Mouse (Mus musculus): ENCODE results near the gene Coq5.

The Coq5 gene

DNA sequence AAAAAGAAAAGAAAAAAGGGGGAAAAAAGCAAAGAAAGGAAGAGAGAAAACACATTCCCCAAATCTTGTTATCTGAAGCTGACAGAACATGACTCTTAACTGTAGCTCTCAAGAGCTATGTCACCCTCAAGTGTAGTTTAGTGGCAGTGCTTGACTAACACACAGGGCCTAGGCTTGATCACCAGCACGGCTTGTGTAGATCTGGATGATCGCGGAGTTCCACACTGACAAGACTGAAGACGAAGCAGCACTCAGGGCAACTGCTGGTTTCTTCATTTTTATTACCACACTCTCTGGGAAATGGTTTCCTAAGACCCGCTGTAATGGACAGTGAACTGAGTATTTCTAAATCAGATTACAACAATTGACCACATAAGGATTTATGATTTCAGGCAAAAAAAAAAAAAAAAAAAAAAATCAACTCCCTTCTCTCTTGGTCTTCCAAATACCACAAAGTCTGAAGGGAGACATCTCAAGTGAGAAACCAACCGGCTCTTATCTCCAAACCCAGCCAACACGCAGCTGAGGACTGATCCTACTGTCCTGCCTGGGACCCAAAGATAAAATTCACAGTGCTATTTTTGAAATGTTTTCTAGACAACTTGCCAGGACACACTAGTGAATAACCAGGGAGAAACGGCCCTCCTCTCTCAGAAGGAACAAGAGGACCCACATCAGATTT is 12.5 kb upstream of the Coq5 start:
- no peak for DNase-seq (ENCODE audit: low read depth, low spot score)

DNA sequence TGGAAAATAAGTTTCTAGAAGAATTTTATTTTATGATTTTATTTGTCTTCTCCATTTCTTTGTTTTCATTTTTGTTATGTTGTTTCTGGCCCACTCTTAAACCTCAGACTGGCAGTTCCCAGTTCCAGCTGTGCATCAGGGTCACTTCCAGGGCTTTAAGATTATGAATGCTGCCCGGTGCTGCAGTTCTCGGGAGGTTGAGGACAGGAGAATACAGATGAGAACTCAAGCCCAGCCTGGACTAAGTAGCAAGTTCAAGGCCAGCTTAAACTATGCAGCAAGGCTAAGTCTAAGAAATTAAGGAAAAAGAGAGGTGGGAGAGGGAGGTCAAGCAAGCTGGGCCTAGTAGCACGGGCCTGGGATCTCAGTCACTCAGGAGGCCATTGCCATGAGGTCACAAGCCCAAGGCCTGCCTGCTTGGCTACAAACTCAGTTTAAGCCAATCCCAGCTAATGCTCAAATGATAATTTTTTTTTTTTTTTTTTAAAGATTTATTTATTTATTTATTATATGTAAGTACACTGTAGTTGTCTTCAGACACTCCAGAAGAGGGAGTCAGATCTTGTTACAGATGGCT is 11.9 kb upstream of the Coq5 start:
- no peak for DNase-seq (ENCODE audit: low read depth, low spot score)

DNA sequence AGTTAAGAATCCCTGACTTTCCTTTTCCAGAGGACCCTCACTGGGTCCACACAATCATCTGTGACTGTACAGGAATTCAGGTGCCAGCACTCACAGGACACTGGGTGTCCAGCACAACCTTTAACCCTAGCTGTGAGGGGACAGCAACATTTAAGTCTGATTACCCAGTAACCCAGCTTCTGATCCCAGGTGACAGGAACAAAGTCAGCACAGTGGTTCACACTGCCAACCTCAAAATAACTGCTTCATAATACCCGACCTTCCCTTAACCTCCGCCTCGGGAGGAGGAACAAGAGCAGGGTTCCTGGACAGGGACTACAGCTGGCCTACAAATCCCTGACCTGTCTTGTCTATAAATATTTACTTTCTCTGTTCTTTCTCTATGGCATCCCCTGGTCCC is 11.2 kb upstream of the Coq5 start:
- DNase-seq (ENCODE audit: low read depth, low spot score) = no peak

DNA sequence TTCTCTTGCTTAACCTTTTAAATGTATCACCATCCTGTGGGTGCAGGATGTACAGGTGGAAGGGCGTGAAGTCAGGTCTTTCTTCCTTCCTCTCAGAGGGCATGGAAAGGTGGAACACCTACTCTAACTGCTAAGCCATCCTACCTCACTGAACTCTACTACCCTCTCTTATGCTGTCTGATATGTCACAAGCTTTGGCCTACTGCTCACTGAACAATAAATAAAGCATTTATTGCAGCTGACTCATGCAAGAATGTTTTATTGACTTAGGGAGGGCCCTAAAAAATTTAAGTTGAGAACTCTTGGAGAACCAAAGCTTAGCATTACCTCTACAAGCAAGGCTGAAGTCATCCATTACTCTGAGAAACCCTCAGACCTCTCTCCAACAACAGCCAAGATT is 9.5 kb upstream of the Coq5 start:
- DNase-seq (ENCODE audit: low read depth, low spot score) = no peak

DNA sequence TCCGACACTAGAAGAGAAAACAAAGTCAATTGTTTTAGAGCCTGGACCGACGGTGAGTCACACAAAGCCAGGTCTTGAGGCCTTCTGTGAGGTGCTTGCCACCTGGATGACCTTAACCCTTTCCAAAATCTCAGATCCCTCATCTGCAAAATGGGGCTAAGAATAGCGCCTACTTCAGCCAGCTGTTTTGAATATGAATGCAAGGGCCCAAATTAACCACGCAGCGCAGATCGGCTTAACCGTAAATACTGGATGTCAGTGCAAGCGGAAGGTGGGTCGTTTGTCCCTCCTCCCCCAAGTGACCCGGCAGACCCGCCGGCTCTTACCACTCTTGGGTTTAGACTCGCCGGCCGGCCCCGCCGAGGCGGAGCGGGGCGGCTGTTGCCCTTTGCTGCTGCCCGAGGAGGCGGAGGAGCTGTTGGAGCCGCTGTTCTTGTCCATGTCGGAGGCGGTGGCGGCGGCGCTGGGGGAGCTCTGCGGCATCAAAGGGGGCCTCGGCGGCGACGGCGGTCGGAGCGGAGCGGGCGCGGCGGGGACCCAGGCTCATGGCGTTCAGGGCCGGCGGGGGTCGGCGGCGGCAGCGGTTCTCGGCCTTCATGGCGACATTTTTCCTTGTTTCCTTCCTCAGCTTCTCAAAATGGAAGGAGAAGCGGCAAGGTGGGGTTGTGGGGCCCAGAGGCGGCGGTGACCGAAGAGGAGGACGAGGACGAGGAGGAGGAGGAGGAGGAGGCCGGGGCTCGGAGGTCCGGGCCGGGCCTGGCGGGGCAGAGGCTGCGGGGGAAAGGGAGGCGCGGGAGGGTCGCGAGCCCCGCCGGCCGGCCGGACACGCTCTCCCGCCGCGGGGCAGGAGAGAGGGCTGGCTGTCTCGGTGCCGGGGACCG is 7.3 kb upstream of the Coq5 start:
- DNase-seq (ENCODE audit: low read depth, low spot score) = peak; percentile 70

DNA sequence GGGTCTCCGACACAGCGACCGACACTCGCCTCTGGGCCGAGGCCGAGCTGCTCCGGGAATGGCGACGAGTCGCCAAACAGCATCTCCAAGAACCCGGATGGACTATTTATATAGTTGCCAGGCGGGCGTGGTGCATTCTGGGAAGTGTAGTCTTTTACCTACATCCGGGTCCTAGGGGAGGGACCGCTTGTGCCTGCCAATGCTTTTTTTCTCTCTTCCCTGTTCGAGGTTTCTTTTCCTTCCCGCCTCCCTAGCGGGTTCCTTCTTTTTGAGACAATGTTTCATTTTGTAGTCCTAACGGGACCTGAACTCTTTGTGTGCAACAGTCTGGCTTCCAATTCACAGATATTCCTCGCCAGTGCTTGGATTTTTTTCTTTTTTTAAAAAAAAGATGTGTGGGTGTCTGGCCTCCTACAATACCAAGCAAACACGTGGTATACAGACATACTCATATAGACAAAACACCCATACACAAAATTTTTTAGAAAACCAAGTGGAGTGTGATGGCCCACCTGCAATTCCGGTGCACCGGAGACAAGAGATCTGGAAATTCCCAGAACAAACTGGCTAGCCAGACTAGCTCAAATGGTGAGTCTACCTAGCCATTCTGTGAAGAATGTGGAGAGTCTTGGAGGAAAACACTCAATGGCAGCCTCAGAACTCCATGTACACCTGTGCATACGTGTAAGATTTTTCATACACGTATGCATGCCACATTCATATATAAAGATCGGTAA is 6.5 kb upstream of the Coq5 start, which contains the start of gene Rnf10:
Rnf10 (minus strand) TSS at position 87 of the 737 bp plus-strand sequence.
- DNase-seq (ENCODE audit: low read depth, low spot score) = peak; percentile 97

DNA sequence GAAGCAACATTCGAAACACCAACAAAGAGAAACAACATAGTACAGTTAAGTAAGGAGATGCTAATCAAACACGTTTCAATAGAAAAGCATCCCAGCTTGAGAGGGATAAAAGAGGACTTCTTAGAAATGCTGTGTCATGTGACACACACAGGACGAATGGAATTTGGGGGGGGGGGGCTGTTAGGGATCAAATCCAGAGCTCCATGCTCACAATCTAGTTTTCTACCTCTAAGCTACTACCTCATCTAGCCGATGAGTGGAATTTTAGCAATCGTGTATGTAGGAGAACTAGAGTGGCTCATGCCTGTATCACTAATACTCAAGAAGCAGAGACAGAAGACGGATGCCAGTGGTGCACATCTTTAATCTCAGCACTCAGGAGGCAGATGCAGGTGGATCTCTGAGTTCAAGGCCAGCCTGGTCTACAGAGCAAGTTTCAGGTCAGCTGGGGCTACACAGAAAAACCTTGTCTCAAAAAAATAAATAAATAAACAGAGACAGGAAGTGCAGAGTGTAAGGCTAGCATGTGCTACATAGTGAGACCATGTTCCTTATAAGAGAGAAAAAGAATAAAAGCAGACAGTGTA is 5.8 kb upstream of the Coq5 start:
- DNase-seq (ENCODE audit: low read depth, low spot score) = peak; percentile 63

DNA sequence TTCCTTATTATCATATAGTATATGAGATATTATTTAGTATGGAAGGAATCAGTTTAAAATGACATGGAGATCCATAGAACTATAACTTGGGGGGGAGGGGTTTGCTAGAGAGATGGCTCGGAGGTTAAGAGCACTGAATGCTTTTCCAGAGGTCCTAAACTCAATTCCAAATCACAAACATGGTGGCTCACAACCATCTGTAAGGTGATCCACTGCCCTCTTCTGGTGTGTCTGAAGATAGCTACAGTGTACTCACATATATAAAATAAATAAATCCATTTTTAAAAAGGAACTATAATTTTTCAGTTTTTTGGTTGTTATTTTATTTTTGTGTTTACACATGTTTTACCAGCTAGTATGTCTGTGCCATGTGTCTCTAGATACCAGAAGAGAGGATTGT is 5.1 kb upstream of the Coq5 start:
- peak; percentile 45 for DNase-seq (ENCODE audit: low read depth, low spot score)

DNA sequence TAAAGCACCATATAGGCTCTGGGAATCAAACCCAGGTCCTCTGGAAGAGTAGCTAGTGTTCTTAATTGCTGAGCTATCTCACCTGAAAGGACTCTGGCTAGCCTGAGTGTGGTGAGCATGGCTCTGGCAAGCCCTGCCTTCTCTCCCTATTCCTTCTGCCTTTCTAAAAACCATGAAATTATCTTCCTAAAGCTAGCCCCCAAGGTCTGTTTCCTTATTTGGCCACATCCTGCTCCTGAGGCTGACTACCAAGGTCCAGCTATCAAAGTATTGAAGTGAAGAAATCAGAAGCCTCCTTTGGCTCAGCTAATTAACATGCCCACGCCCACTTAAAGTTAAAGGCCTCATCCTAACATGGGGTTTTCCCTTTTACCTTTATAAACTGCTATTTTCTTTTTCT is 4.7 kb upstream of the Coq5 start:
- DNase-seq (ENCODE audit: low read depth, low spot score) = peak; percentile 65

DNA sequence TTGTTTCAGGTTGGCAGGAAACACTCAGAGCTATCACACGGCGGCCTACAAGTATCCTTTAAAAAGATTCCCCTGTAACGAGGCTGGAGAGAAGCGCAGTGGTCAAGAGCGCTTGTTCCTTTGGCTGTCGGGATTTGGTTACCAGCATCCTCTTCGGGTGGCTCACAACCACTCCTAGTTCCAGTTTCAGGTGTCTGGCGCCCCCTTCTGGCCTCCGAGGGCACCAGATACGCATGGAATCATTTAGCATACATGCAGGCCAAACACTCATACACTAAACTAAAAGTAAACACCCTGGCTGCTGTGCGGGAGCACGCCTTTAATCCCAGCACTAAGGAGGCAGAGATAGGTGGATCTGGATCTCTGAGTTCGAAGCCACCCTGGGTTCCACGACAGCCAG is 3.5 kb upstream of the Coq5 start:
- peak; percentile 78 for DNase-seq (ENCODE audit: low read depth, low spot score)

DNA sequence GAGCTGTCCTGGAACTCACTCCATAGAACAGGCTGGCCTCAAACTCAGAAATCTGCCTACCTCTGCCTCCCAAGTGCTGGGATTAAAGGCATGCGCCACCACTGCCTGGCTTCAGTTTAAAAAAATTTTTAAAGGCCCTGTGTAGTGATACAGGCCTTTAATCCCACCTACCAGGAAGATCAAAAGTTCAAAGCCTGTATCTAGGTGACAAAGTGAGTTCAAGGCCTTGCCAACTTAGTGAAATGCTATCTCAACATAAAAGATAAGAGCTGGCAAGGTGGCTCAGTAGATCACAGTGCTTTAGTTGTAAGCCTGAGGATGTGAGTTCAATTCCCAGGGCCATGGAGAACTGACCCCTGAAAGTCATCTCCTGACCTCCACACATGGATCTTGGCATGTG is 1.4 kb upstream of the Coq5 start:
- no peak for DNase-seq (ENCODE audit: low read depth, low spot score)

DNA sequence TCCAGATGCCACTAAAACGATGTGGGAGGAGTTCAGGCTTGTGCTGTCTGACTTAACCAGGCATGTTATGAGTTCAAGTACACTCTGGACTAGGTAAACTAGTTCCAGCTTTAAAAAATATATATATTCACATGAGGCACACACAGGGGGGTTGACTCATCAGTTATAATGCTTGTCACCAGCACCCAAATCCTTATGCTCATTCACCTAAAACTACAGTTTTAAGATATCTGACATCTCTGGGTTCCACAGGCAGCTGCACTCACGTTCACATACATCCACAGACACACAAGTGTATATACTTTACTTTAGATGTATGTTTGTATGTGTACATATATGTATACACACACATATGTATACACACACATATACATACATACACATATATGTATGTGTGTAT is 681 bp upstream of the Coq5 start:
- DNase-seq (ENCODE audit: low read depth, low spot score) = no peak

DNA sequence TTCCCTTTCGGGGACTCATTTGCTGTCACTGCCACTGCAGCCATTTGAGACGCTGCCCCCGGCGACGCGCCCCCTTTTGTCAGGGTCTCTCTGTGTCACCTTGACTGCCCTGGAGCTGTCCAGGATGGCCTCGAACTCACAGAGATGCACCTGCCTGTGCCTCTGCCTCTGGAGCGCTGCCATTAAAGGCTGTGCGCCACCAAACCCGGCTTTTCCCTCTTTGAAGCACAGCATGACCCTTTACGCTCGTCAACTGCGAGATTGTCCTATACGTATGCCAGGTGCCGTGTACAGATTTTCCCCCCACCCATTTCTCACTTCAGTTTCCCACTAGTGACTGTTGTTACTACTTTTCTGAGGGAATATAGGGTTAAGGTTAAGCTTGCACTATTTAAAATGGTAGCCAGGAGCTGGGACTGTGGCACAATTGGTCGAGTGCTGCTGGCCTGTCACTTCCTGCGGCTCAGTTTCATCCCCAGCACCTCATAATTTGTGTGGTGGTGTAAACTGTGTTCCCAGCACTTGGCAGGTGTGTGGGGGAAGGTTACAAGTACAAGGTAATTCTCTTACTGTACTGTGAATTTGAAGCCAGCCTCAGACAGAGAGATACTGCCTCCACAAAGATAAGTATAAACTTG is 703 bp downstream of the Coq5 start:
- DNase-seq (ENCODE audit: low read depth, low spot score) = peak; percentile 76

DNA sequence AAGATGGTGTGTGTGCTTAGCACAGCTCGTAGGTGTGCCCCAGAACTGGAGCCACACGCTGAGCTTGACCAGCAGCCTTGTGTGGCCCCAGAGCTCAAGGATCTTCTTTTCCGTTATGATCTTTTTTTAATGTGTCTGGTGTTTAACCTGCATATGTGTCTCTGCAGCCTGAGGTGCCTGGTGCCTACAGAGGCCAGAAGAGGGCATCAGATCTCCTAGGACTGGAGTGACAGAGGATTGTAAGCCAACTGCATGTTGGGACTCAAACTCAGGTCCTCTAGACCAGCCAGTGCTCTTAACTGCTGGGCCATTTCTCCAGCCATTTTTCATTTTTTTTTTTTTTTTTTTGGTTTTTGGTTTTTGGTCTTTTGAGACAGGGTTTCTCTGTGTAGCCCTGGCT is 5.3 kb downstream of the Coq5 start:
- peak; percentile 60 for DNase-seq (ENCODE audit: low read depth, low spot score)

DNA sequence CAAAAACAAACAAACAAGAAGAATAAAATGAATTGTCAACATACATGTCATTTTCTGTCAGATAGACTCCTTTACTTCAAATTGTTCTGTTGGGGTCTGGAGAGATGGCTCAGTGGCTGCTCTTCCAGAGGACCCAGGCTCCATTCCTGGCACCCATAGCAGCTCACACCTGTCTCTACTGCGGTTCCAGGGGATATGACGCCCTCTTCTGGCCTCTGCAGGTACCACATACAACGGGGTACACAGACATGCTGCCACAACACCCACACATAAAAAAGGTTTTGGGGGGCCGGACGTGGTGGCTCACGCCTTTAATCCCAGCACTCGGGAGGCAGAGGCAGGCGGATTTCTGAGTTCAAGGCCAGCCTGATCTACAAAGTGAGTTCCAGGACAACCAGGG is 14.7 kb downstream of the Coq5 start:
- peak; percentile 46 for DNase-seq (ENCODE audit: low read depth, low spot score)

DNA sequence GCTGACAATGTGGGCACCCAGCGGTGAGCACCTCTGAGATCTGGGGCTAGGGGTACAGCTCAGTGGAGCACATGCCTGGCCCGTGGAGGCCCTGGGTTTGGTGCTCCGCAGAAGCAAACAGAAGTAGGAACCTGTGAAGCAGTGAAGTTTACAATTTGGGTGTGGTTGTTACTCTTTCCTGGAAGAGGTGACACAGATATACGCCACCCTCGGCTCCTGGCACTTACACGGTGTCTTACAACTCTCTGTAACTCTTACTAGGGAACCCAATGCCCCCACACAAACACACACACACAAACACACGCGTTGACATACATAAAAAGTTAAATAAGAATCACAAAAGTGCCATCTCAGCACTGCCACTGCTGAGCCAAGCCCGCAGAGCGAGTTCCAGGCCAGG is 16.9 kb downstream of the Coq5 start:
- DNase-seq (ENCODE audit: low read depth, low spot score) = no peak

DNA sequence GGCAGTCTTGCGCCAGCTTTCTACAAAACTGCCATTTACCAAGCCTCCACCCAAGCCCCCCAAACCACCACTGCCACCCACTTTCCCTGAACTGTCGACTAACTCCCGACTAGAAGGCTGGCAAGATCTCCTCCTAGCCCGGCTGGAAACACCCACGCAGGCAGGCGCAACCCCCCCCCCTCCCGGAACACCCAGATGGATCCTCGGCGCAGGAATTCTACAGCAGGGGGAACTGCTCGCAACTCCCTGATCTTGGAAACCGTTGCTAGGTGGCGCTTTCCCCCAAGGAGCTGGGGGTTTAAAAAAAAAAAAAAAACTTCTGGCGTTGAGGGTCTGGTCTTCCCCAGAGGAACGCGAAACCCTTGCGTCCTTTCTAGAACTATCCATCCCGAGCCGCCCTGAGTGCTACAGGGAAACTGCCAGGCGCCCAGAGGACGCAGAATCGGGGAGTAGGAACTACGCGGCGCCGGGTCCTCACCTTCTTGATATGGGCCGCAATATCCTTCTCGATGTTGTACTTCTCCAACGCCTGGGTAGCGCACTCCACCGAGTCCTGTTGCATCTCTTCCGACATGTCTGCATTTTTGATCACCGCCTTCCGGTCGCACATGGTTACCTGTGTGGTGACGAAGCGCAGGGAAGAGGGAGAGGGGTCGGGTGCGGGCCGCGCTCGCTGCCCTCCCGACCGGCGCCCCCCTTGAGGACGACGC is 20.7 kb downstream of the Coq5 start:
- DNase-seq (ENCODE audit: low read depth, low spot score) = peak; percentile 46

DNA sequence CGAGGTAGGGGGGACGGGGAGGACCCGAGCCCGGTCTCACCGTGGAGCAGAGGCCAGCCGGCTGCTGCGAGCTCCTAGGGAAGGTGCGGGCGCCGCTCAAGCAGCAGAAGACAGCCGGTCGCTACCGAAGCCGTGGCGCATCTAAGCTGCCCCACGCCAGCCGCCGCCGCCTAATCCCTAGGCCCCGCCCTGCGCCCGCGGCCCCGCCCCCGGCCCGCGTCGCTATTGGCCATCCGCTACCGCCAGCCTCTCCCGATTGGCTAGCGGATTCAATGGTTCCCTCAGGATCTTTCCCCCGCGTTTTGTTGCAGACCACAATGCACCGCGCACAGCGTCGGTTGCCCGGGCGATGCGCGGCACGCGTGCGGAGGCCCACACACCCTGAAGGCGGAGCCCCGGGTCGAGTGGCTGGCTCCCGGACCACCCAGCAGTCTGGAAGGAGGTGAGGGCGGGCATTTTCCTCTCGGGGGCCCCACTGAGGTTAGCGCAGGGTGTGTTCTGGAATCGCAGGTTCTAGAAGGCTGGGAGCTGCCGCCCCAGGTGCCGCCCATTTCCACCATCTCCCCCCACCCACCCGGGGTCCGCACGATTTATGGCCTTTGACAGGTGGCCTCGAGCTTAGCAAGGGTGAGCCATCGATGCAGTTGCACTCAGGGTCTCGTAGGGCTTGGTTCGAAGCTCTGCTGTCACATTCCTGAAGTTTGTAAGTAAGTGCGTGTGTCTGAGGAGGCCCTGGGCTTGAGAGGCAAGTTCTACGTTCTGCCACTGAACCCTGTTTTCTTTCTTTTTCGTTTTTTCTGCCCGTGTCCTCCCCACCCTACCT is 21.5 kb downstream of the Coq5 start, which contains the start of gene Dynll1:
Dynll1 (minus strand) TSS at position 208 of the 823 bp plus-strand sequence.
- DNase-seq (ENCODE audit: low read depth, low spot score) = peak; percentile 99

DNA sequence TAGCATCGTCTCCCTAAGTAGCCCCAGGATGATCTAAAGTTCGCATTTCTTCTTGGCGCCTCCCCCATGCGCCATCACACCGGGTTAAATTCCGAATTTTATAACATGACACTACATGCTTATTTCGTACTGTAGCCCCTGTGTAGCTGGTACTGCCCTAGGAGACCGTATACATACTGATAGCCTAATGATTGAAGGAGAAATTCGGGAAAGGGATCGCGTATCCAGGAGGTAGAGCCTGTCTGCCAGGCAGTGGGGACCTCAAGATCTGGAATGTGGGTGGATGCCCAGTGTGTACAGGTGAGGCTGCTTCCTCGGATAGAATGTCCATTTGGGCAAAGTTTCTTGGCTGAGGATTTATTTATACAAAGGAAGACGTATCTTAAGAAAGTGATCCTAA is 22.1 kb downstream of the Coq5 start:
- DNase-seq (ENCODE audit: low read depth, low spot score) = no peak
